Mouse (Mus musculus) lung, postnatal 0 days (tissue): Measurements from ENCODE around the gene Ccdc188.

Experiments
- CTCF ChIP-seq: IDR thresholded peaks from 2 replicates; pipeline ENCODE4 v1.5.1; 2016; ENCODE audit warnings: antibody characterized with exemption, mild to moderate bottlenecking
- EP300 ChIP-seq: IDR thresholded peaks from 2 replicates; pipeline ENCODE4 v1.6.1; 2016; ENCODE audit warnings: antibody characterized with exemption, mild to moderate bottlenecking, control low read depth

- TF ChIP-seq CTCF, result no peak
- no peak for TF ChIP-seq EP300
Observed at GRCm38 (mm10) chr16:18173788-18174187, 43.9 kb upstream of the Ccdc188 start.
